In the genomic region with DNA sequence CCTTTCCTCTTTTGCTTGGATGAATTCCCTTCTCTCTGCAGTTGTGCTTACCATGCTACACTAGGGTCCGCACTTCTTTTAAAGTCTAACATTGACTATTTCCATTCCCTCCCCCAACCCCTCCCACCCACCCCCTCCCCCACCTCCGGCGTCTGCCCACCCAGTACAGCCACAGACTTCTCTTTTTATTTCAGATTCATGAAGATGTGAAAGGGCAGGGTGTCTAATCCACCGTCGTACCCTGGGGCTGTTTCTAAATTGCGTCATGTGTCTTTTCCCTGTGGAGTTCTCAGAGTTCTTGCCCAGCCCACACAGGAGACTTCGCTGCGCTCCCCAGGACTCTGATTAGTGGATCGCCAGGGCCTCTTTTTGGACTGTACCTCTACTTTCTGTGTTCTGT, we compare ENCODE assay signal across 19 mouse cellular contexts. TPM values are rescaled to one million over a fixed set of nuclear protein-coding genes. Genes with fewer than 3 reads are reported as not detected.
"Had no signal": no experiment of that assay in that cellular context is flagged by ENCODE, and none has a peak within 500 bp of the region (broad histone marks: within the 10 kb centered on the region; RNA-seq: fewer than 3 reads in every experiment).

No protein-coding gene starts in this region.

- H3K9ac ChIP-seq: lung, embryonic 14.5 days; midbrain, embryonic 13.5 days; neural tube, embryonic 13.5 days; neural tube, embryonic 15.5 days had no signal

- H3K4me1 ChIP-seq: midbrain, embryonic 13.5 days; neural tube, embryonic 13.5 days; neural tube, embryonic 15.5 days had no signal

- ATAC-seq: midbrain, embryonic 13.5 days; midbrain, embryonic 16.5 days had no signal

- H3K36me3 ChIP-seq: midbrain, embryonic 13.5 days; neural tube, embryonic 13.5 days; neural tube, embryonic 15.5 days had no signal

- H3K9me3 ChIP-seq: midbrain, embryonic 13.5 days had no signal

- H3K4me2 ChIP-seq: lung, embryonic 14.5 days; midbrain, embryonic 11.5 days; midbrain, embryonic 13.5 days; neural tube, embryonic 13.5 days; neural tube, embryonic 15.5 days had no signal

- H3K27me3 ChIP-seq: midbrain, embryonic 13.5 days; neural tube, embryonic 13.5 days; neural tube, embryonic 15.5 days had no signal

- DNase-seq: lung, adult 18-20 months; lung, embryonic 14.5 days; lung, postnatal 10 days; lung, postnatal 4 days; retina, postnatal 1 day; right cerebral cortex, adult 18-20 months; right cerebral cortex, postnatal 25 days; right cerebral cortex, postnatal 4 days; spleen, adult 18-20 months; thymus, adult 18-20 months; thymus, postnatal 14 days; thymus, postnatal 36 days had no signal

- H3K27ac ChIP-seq: midbrain, embryonic 13.5 days; neural tube, embryonic 13.5 days; neural tube, embryonic 15.5 days had no signal

- H3K4me3 ChIP-seq: midbrain, embryonic 13.5 days; myocyte; neural tube, embryonic 13.5 days; neural tube, embryonic 15.5 days had no signal

RNA-seq across cellular contexts. Expression of a gene that starts 46.0 kb away (rescaled TPM):
- polyA plus RNA-seq: small intestine, adult 2 months had no signal

RNA-seq across cellular contexts. Expression of a gene that starts 57.9 kb away (rescaled TPM):
- polyA plus RNA-seq: myocyte; small intestine, adult 2 months had no signal
